Mouse (Mus musculus) gastrocnemius, adult 18-20 months (tissue): ENCODE data around the gene Elmod3. TPM values are rescaled to one million over a fixed set of nuclear protein-coding genes. Genes with fewer than 3 reads are reported as not detected.
A peak's percentile ranks its signal among the peaks of the same experiment; 100 is the strongest.
"Not testable (repeated sequence)": the region's sequence is repeated elsewhere in the genome, so short reads cannot be mapped to it uniquely, and the experiment has no call there.

ENCODE experiments used
- DNase-seq: peaks from one replicate; pipeline ENCODE4 v3.0.0; 2021; ENCODE audit warnings: low spot score
- total RNA-seq, 2 experiments: library from RNA; stranded (reverse); gene quantifications; 2 replicates each; pipeline ENCODE4 v1.2.3; 2021

The Elmod3 gene
- total RNA-seq, 2 experiments from 2014 or later, result 7.3 to 8.7 TPM

GRCm38 (mm10) chr6:72537998-72538500 lies 60.2 kb downstream of the Elmod3 start:
- DNase-seq, result no peak

- peak; percentile 82 for DNase-seq
These were observed 63.0 kb downstream of the Elmod3 start for GRCm38 (mm10) chr6:72535165-72535564.

GRCm38 (mm10) chr6:72534035-72534809 lies 64.0 kb downstream of the Elmod3 start:
- DNase-seq, result peak; percentile 65

GRCm38 (mm10) chr6:72533555-72533954 lies 64.7 kb downstream of the Elmod3 start:
- not testable (repeated sequence) for DNase-seq

- peak; percentile 48 for DNase-seq
These were observed 65.6 kb downstream of the Elmod3 start for GRCm38 (mm10) chr6:72532580-72532979.

GRCm38 (mm10) chr6:72528410-72529151 lies 69.6 kb downstream of the Elmod3 start:
- DNase-seq, result no peak

GRCm38 (mm10) chr6:72527070-72527469 lies 71.1 kb downstream of the Elmod3 start:
- DNase-seq, result no peak

GRCm38 (mm10) chr6:72524160-72524559 lies 74.1 kb downstream of the Elmod3 start:
- DNase-seq, result no peak

GRCm38 (mm10) chr6:72523222-72523621 lies 75.0 kb downstream of the Elmod3 start:
- no peak for DNase-seq

- no peak for DNase-seq
These were observed 75.9 kb downstream of the Elmod3 start for GRCm38 (mm10) chr6:72522288-72522687.

GRCm38 (mm10) chr6:72521607-72522006 lies 76.6 kb downstream of the Elmod3 start, which contains the start of gene Sh2d6:
TSS of gene Sh2d6 (minus strand) at chr6:72521707.
- no peak for DNase-seq

GRCm38 (mm10) chr6:72520904-72521303 lies 77.3 kb downstream of the Elmod3 start:
- no peak for DNase-seq

GRCm38 (mm10) chr6:72519892-72520663 lies 78.1 kb downstream of the Elmod3 start:
- DNase-seq, result peak; percentile 62

- no peak for DNase-seq
These were observed 78.9 kb downstream of the Elmod3 start for GRCm38 (mm10) chr6:72519303-72519702.

- no peak for DNase-seq
These were observed 79.4 kb downstream of the Elmod3 start for GRCm38 (mm10) chr6:72518842-72519241.

Other genes with a start within 250 kb of the Elmod3 start
- gene Tmem150a, start 243.0 kb downstream of the Elmod3 start, total RNA-seq, result 10 to 100 TPM; 22.4 to 24.2 TPM
- 10 to 100 TPM; 27.0 to 27.6 TPM for gene Rnf181, start 231.5 kb downstream of the Elmod3 start, total RNA-seq
- gene Vamp5, start 217.9 kb downstream of the Elmod3 start, total RNA-seq, result 100 to 1,000 TPM; 107 to 121 TPM
- 10 to 100 TPM; 44.3 to 55.4 TPM for gene Vamp8, start 207.7 kb downstream of the Elmod3 start, total RNA-seq
- 10 to 100 TPM; 12.2 to 12.7 TPM for gene Ggcx, start 184.1 kb downstream of the Elmod3 start, total RNA-seq
- 10 to 100 TPM; 97.2 to 98.0 TPM for gene Mat2a, start 158.9 kb downstream of the Elmod3 start, total RNA-seq
- gene Sh2d6, start 76.7 kb downstream of the Elmod3 start, total RNA-seq, result 1 to 10 TPM in 1 of 2 experiments, under 1 TPM in 1; 0.93 to 1.3 TPM
- gene Capg, start 54.0 kb downstream of the Elmod3 start, total RNA-seq, result 10 to 100 TPM in 1 of 2 experiments, 1 to 10 TPM in 1; 9.2 to 14.3 TPM
- 10 to 100 TPM; 62.7 to 71.1 TPM for gene Retsat, start 62 bp upstream of the Elmod3 start, total RNA-seq
- 10 to 100 TPM; 24.0 to 27.9 TPM for gene Tgoln1, start 18.6 kb upstream of the Elmod3 start, total RNA-seq
- gene Tcf7l1, start 190.8 kb upstream of the Elmod3 start, total RNA-seq, result 1 to 10 TPM; 4.3 to 5.3 TPM